Mouse (Mus musculus): ENCODE results near the gene Gm10282. TPM values are rescaled to one million over a fixed set of nuclear protein-coding genes. Genes with fewer than 3 reads are reported as not detected.

Gm10282 gene
- total and polyA plus RNA-seq, 3 experiments: 11.7 to 133 TPM; not detected in 1

DNA sequence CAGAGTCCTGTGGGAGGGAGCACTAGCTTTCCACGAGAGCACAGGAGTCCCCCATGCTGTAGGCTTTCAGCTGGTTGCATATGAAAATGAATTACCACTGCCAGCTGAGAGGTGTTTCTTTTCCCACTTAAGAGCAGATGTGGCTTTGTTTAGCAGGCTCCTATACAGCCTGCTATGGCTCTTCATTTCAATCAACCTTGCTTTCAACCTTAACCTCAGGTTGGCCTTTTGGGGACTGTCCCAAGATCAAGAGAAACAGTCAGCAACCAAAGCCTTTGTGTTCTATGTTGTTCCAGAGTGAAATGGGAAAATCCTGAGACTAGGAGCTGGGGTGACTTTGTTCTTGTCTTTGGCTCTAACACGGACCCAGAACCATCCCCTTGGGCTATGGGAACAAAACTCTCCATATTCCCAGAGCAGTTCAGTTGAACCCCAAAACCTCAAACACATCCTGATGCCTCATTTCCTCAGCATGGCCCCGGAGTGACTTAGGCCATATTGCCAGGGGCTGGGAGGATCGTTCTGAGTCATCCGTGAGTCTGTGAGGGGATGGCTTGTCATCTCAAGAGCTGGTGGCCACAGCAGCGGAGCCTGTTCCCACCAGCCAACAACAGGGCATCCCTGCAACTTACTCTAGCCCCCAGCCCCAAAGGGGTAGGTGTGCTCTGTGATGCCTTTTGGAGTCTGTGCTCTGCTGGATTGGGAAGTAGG is 25.9 kb upstream of the Gm10282 start:
- Histone ChIP-seq H3K27ac (ENCODE audit: control insufficient read depth, low read depth, low read length) (no peak overlapping the region), H3K79me2 (ENCODE audit: control insufficient read depth, insufficient read depth, low read length, poor library complexity) (no peaks in the 10 kb centered on the region), H3K27me3 (ENCODE audit: control insufficient read depth in 1 of 2, insufficient read depth in 2 of 2, low read length in 2 of 2) (no peaks in the 10 kb centered on the region), H3K4me1 (ENCODE audit: control insufficient read depth in 1 of 2, insufficient read depth in 2 of 2, low read length in 2 of 2) (no peaks in the 10 kb centered on the region), H3K9ac (ENCODE audit: control insufficient read depth, low read depth, low read length, poor library complexity, severe bottlenecking) (no peak overlapping the region), H3K4me3 (ENCODE audit: control insufficient read depth in 1 of 2, insufficient read depth in 1 of 2, low read depth in 2 of 2, low read length in 2 of 2) (no peak overlapping the region), H3K9me3 (replicated peaks; ENCODE audit: insufficient read depth, low read length) (no peaks in the 10 kb centered on the region), H3K36me3 (ENCODE audit: control insufficient read depth in 1 of 2, insufficient read depth in 2 of 2, low read length in 2 of 2) (no peaks in the 10 kb centered on the region)
- DNase-seq (ENCODE audit: low read depth, low spot score): no peak
- TF ChIP-seq TBP (IDR thresholded peaks at IDR 0.05; ENCODE audit: low read depth, low read length) (no peak), MYC (IDR thresholded peaks at IDR 0.05; ENCODE audit: low read depth, low read length) (no peak), TAL1 (IDR thresholded peaks at IDR 0.05; ENCODE audit: low read length) (no peak), NELFE (IDR thresholded peaks at IDR 0.05; ENCODE audit: low read depth, low read length) (no peak), ZC3H11A (IDR thresholded peaks at IDR 0.05; ENCODE audit: low read depth, low read length) (no peak), POLR2AphosphoS2 (IDR thresholded peaks at IDR 0.05; ENCODE audit: low read length) (no peak), GABPA (IDR thresholded peaks at IDR 0.05; ENCODE audit: low read depth, low read length) (no peak), POLR2A (IDR thresholded peaks at IDR 0.05; ENCODE audit: control insufficient read depth in 1 of 2, insufficient read depth in 1 of 2, low read depth in 1 of 2, low read length in 2 of 2, poor library complexity in 1 of 2) (no peak), ETS1 (IDR thresholded peaks at IDR 0.05; ENCODE audit: low read depth, low read length) (no peak), ZNF384 (IDR thresholded peaks at IDR 0.05; ENCODE audit: low read depth, low read length) (no peak), GATA1 (IDR thresholded peaks at IDR 0.05; ENCODE audit: low read depth, low read length) (no peak)

DNA sequence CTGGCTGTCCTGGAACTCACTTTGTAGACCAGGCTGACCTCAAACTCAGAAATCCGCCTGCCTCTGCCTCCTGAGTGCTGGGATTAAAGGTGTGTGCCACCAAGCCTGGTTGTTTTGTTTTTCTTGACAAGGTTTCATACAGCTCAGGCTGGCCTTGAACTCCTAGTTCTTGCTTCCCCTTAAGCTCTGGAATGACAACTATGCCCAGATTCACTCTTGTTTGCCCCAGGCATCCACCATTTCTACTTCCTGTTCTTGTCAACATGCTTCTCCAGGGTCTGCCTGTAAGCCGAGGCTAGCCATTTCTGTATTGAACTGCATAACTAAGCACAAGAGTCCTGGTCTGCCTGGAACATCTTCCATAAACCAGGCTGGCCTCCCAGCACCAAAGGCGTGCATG is 24.1 kb upstream of the Gm10282 start:
- Histone ChIP-seq H3K4me3 (ENCODE audit: control insufficient read depth in 1 of 2, insufficient read depth in 1 of 2, low read depth in 2 of 2, low read length in 2 of 2) (no peak overlapping the region), H3K79me2 (ENCODE audit: control insufficient read depth, insufficient read depth, low read length, poor library complexity) (no peaks in the 10 kb centered on the region), H3K9me3 (replicated peaks; ENCODE audit: insufficient read depth, low read length) (no peaks in the 10 kb centered on the region), H3K4me1 (ENCODE audit: control insufficient read depth in 1 of 2, insufficient read depth in 2 of 2, low read length in 2 of 2) (no peaks in the 10 kb centered on the region), H3K27me3 (ENCODE audit: control insufficient read depth in 1 of 2, insufficient read depth in 2 of 2, low read length in 2 of 2) (no peaks in the 10 kb centered on the region), H3K9ac (ENCODE audit: control insufficient read depth, low read depth, low read length, poor library complexity, severe bottlenecking) (no peak overlapping the region), H3K27ac (ENCODE audit: control insufficient read depth, low read depth, low read length) (no peak overlapping the region), H3K36me3 (ENCODE audit: control insufficient read depth in 1 of 2, insufficient read depth in 2 of 2, low read length in 2 of 2) (no peaks in the 10 kb centered on the region)
- DNase-seq (ENCODE audit: low read depth, low spot score): no peak
- TF ChIP-seq NELFE (IDR thresholded peaks at IDR 0.05; ENCODE audit: low read depth, low read length) (no peak), GATA1 (IDR thresholded peaks at IDR 0.05; ENCODE audit: low read depth, low read length) (no peak), RAD21 (IDR thresholded peaks at IDR 0.05; ENCODE audit: low read depth, low read length) (no peak), CHD1 (IDR thresholded peaks at IDR 0.05; ENCODE audit: low read depth, low read length) (no peak)

DNA sequence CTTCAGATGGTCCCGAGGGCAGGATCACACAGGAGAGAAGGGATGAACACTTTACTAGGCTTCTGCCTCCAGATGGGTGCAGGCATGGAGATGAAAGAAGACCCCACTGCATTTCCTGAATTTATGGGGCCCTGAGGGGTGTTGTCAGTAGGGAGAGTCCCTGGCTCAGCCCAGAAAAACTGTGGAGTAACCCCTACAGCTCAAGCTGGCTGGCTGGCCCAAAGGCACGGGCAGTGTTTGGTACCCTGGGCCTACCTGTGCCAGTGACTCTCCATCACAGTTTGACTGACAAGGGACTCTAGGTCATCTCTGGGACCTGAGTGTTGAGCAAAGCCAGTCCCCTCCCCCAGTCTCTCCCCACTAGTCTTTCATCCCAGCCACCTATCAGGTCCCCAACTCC is 19.6 kb upstream of the Gm10282 start:
- H3K36me3 ChIP-seq (ENCODE audit: control insufficient read depth in 1 of 2, insufficient read depth in 2 of 2, low read length in 2 of 2): no peaks in the 10 kb centered on the region
- H3K9me3 ChIP-seq (replicated peaks; ENCODE audit: insufficient read depth, low read length): no peaks in the 10 kb centered on the region
- no peak overlapping the region for H3K4me3 ChIP-seq (ENCODE audit: control insufficient read depth in 1 of 2, insufficient read depth in 1 of 2, low read depth in 2 of 2, low read length in 2 of 2)
- H3K9ac ChIP-seq (ENCODE audit: control insufficient read depth, low read depth, low read length, poor library complexity, severe bottlenecking): no peak overlapping the region
- no peak overlapping the region for H3K27ac ChIP-seq (ENCODE audit: control insufficient read depth, low read depth, low read length)
- TF ChIP-seq MYB (IDR thresholded peaks at IDR 0.05; ENCODE audit: low read depth, low read length) (no peak), TCF12 (IDR thresholded peaks at IDR 0.05; ENCODE audit: low read depth, low read length) (no peak), CHD1 (IDR thresholded peaks at IDR 0.05; ENCODE audit: low read depth, low read length) (no peak), ZNF384 (IDR thresholded peaks at IDR 0.05; ENCODE audit: low read depth, low read length) (no peak), RCOR1 (IDR thresholded peaks at IDR 0.05; ENCODE audit: low read depth, low read length) (no peak), E2F4 (IDR thresholded peaks at IDR 0.05; ENCODE audit: borderline replicate concordance, low read depth, low read length) (no peak), GATA1 (IDR thresholded peaks at IDR 0.05; ENCODE audit: low read depth, low read length) (no peak), TBP (IDR thresholded peaks at IDR 0.05; ENCODE audit: low read depth, low read length) (no peak), ZMIZ1 (IDR thresholded peaks at IDR 0.05; ENCODE audit: low read depth, low read length) (no peak), EP300 (IDR thresholded peaks at IDR 0.05; ENCODE audit: low read depth in 1 of 2, low read length in 2 of 2) (no peak), MYC (IDR thresholded peaks at IDR 0.05; ENCODE audit: low read depth, low read length) (no peak), TAL1 (IDR thresholded peaks at IDR 0.05; ENCODE audit: low read length) (no peak), POLR2AphosphoS2 (IDR thresholded peaks at IDR 0.05; ENCODE audit: low read length) (no peak), SIN3A (IDR thresholded peaks at IDR 0.05; ENCODE audit: low read length) (no peak), USF1 (IDR thresholded peaks at IDR 0.05; ENCODE audit: low read depth, low read length) (no peak), ZKSCAN1 (IDR thresholded peaks at IDR 0.05; ENCODE audit: low read depth, low read length) (no peak), RAD21 (IDR thresholded peaks at IDR 0.05; ENCODE audit: low read depth, low read length) (no peak), ZC3H11A (IDR thresholded peaks at IDR 0.05; ENCODE audit: low read depth, low read length) (no peak), ELF1 (IDR thresholded peaks at IDR 0.05; ENCODE audit: low read depth, low read length) (no peak), KAT2A (conservative IDR thresholded peaks at IDR 0.05; ENCODE audit: low read depth, low read length) (no peak)
- DNase-seq (ENCODE audit: low read depth, low spot score): no peak
- peaks cover 0 to 7% of the 10 kb centered on the region in 2 experiments; a peak in 1 of 4 replicates for H3K4me1 ChIP-seq (ENCODE audit: control insufficient read depth in 1 of 2, insufficient read depth in 2 of 2, low read length in 2 of 2)
- H3K79me2 ChIP-seq (ENCODE audit: control insufficient read depth, insufficient read depth, low read length, poor library complexity): no peaks in the 10 kb centered on the region
- no peaks in the 10 kb centered on the region for H3K27me3 ChIP-seq (ENCODE audit: control insufficient read depth in 1 of 2, insufficient read depth in 2 of 2, low read length in 2 of 2)
